Mouse (Mus musculus): ENCODE data around the gene Clrn3.
"Not testable (repeated sequence)": the region's sequence is repeated elsewhere in the genome, so short reads cannot be mapped to it uniquely, and the experiment has no call there.

The Clrn3 gene

DNA sequence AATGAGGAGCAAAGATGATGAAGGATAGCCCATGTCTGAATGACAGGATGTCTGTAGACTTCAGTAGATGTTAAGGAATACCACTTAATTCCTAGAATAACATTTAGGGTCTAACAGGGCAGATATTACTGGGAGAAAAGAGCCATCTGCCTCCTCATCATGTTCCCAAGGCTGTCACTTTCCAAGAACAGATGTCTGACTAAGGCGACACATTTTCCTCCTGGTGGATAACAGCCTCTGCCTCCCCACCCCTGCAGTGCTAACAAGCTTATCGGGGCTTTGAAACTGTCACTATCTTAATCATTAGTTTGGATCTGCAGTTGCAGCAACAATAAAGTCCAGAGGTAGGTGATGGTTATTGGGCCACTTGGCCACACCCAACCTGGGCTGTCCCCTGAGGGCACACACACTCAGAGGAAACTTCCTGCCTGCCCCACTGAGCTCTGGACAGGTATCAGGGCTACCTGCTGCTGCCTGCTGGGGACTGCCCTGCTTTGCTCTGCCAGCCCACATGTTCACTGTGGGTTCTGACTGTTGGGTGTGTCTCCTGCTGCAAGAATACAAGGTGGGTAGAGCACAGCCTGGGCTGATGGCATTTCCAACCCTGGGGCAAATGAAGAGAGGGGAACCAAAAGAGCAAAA lies 6.2 kb upstream of the Clrn3 start:
- no peak for DNase-seq

DNA sequence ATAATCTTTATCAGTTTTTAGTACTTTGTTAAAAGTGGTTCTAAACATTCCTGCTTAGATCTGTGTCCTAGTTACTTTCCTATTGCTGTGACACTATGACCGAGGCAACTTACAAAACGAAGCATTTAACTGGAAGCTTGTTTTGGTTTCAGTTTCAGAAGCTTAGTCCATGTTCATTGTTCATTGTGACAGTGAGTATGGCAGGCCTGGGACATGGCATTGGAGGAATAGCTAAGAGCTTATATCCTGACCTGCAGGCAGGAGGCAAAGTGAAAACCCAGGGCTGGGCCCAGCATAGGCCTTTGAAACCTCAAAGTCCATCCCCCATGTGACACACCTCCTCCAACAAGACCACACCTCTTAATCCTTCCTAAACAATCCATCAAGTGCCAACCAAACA lies 614 bp upstream of the Clrn3 start:
- no peak for DNase-seq

DNA sequence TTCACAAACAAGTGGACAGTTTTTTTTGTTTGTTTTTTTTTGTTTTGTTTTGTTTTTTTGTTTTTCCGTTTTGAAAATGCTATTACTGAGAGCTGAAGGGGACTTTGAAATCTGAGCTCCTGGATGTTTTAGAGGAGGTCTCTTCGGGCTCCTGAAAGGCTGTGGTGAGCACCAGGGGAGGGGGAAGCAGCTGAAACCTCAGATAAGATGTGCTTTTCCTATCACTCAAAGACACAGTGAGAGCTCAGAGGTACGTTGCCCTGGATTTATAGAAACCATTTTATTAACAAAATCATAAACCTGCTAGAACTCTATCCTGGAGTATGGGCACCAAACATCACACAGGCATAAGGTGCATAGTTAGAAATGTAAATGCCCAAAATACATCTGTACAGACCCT lies 1.3 kb downstream of the Clrn3 start:
- no peak for DNase-seq

DNA sequence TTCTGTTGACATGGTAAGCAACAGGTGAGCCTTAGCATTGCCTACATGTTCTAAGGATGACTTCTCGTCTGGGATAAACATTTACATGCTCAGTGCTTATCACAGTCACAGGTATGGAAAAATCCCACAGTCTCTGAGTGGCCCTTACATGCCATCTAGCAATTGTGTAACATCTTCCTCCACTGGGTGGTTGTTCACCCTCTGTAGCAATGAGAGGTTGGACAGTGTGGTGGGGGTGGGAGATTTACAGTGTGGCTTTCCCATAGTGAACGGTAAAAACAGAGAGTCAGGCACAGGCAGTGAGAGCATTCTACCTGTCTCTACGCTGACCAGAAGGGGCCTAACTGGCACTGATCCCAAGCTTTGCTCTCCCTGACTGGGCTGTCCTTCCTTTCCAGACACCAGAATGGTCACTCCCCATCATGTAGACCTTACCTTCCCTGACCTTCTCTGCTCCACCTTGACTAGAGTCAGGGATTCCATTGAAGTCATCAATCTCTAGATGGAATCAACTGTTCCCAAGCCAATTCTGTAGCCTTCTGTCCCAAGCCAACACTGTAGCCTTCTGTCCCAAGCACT lies 1.8 kb downstream of the Clrn3 start:
- no peak for DNase-seq

DNA sequence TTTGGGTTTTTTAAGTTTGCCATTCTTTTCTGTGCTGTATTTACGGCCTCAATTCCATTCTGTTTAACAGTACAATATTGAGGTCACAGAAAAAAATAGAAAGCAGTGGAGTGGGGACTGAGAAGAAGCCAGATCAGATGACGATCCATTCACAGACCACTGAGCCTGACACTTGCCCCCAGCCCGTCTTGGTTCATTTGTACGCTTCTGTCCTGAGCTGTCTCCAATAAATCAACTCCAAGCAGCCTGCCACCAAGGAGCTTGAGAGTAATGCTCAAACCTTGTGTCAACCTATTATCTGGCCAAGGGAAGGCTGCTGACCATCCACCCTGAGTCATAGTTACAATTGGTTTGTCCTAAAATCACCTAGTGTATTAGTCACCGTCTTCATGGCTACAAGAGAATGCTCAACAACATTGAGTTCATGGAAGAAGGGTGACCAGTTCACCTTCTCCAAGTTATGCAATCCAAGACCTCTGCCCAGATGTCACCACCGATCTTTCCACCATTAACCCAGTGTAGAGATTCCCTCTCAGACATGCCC lies 4.0 kb downstream of the Clrn3 start:
- DNase-seq: no peak

DNA sequence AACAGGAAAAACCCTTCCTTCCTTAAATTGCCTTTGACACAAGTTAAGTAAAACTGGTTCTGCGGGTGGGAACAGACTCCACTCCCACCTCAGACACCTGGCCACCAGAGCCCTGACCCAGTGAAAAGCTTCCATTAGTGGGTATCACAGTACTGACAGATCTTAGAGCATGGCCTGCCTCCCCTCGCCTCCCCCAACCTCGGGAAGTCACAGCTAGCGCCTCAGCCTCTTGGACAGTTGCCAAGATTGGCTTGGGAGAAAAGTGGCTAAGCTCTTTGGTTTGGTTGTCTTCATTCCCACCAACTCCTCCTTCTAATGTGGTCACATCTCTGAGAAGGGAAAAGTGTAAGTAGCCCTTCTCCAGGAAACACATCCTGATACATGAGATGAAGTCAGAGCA lies 4.5 kb downstream of the Clrn3 start:
- no peak for DNase-seq

DNA sequence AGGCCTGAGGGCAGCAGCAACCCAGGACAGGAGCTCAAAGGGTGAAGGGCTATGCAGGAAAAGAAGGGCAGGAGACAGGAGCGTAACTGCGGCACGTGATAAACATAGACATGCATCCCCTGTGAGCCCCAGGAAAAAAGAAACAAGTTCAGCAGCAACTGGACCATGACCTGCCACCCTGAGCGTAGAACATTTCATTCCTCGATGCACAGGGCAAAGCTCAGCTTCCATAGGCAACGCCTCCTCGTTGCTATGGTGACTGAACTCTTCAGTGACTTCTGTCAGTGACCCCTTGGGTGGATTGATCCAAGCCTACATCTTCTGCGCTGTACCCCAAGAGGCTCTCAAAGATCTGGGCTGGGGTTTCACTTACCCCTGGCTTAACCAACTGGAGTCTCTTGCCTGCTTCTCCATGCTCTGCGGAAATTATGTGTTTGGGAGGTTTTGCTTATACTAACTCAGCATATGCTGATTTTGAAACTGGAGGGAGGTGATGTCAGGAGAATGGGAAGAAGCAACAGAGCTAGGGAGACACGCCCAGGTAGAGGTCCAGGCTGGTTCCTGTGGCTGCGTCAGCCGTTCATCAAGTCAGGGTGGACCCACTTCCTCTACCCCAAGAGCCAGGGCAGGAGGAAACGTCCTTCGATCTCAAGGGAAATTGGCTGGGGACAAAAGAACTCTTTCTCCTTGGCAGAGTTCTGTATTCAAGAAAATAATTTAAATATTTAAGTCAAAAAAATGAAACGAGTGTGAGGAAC lies 6.5 kb downstream of the Clrn3 start:
- no peak for DNase-seq

DNA sequence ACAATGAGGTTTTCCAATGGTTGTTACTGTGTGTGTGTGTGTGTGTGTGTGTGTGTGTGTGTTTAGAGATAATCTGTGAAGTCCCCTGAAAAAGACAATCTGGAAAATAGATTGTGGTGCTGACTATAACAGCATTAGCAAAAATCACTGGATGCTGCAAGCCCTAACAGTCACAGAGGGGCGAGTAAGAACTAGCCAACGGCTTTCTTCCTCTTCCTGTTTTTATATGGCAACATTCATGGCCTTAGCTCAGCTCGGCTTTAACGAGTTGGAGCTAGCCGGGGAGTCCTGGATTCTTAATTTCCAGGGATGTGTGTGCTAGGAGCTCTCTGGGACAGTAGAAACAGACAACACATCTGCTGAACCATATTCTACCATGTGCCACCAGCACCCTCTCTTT lies 8.2 kb downstream of the Clrn3 start:
- DNase-seq: no peak

DNA sequence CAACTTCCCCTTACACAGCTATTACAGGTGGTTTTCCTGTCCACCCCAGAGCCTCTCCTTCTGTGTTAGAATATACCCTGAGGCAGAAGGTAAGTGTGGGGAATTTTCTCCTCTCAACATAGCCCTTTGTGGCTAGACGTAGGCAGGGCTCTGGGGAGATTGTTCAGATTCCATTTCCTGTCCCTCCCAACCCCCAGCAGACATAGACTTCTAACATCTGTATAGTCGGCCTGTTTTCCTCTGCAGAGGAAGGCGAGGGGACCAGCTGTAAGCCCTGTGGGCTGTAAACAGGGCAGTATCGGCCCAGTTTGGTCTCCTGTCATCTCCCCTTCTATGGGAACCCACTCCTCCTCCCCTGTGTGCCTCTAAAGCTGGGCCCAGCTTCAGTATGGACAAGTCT lies 11.3 kb downstream of the Clrn3 start:
- no peak for DNase-seq

DNA sequence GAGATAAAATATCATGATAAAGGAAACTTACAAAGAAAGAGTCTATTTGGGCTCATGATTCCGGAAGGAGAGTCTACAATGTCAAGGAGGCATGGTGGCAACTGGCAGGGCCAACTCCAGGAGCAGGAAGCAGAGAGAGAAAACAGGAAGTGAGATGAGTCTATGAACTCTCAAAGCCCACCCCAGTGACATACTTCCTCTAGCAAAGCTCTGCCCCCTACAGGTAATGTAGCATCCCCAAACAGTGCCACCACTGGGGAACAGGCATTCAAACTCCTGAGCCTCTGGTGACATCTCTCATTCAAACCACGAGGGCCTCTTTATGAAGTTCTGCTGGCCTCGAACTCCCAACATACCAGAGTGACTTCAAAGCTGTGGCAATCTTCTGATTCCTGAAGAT lies 16.7 kb downstream of the Clrn3 start:
- DNase-seq: no peak

DNA sequence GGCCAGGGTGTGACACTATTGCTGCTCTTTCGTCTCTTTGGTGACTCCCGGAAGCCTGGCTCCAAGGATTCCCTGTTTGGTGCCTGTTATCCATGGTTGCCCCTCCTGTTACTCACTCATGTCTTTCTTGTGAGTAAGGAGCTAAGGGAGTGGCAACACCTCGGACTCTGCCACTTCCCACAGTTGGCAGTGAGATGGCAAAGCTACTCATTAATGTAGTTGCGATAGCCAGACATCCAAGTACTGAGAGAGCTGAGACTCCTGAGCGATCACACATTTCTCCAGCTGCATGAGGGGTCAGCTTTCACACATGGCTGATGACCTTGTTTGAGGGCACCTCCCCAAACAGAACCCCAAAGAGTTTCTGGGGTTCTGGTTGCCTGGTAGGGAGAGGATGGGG lies 18.0 kb downstream of the Clrn3 start:
- DNase-seq: no peak

DNA sequence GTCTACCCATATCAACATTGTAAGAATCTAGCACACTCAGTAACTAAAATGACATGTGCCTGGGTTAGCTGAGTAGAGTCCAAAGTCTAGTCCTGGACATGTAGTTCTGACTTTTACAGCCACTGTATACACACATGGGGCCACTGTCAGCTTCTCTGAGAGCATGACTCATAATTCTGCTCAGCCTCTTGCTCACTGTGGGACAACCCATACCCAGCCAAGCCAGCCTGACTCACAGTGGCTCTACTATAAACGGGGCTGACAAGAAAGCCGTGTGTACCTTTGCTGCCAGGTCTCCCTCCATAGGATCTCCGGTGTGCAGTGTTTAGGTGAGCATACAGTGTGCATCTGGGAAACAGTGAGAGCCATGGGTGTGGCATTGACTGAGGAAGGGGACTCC lies 19.2 kb downstream of the Clrn3 start:
- DNase-seq: no peak

DNA sequence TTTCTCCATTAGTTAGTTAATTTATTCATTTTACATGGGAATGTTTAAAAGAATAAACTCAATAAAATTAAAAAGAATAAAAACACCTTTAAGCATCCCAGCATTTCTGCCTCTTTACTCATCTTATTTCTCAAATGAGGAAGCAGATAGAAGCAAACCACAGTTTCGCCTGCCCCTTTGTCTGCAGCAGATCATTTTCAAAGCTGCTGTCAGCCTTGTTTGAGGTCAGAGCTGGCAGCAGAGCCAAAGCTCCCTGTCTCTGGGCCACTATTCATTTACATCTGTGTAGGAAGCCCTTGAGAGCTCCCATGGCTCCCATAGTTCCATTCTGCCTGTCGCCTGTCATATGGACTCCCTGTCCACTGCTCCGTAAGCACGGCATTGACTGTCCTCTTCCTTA lies 19.9 kb downstream of the Clrn3 start:
- DNase-seq: no peak

DNA sequence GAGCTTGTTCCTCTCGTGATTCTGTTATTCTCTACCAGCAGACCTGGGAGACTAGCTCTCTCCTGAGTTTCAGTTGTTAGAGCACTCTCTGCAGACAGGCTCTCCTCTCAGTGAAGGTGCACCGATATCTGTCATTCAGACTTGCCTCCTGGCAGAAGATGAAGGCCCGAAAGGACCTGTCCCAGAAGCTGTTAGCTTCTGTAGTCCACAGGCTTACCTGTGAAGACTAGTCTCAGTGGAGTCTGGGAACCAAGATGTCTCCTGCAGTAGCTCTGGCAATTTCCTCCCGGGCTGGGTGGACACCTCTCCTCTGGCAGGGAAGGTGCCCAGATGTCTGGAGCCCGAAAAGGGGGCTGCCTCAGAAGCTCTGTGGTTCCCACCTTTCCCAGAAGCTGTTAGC lies 21.9 kb downstream of the Clrn3 start:
- DNase-seq: not testable (repeated sequence)

DNA sequence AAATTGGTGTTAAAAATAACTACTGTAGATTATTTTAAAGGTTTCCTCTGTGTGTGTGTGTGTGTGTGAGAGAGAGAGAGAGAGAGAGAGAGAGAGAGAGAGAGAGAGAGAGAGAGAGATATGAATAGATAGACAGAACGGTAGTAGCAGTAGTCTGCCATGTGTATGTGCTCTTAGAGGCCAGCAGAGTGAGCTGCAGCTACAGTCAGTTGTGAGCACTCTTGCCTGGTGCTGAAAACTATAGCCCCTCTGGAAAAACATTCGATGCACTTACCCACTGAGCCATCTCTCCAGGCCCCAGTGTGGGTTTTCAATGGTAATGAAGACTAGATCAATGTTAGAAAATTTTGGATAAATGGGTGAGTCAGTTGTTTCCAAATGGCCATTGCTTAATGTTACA lies 29.1 kb downstream of the Clrn3 start:
- no peak for DNase-seq

DNA sequence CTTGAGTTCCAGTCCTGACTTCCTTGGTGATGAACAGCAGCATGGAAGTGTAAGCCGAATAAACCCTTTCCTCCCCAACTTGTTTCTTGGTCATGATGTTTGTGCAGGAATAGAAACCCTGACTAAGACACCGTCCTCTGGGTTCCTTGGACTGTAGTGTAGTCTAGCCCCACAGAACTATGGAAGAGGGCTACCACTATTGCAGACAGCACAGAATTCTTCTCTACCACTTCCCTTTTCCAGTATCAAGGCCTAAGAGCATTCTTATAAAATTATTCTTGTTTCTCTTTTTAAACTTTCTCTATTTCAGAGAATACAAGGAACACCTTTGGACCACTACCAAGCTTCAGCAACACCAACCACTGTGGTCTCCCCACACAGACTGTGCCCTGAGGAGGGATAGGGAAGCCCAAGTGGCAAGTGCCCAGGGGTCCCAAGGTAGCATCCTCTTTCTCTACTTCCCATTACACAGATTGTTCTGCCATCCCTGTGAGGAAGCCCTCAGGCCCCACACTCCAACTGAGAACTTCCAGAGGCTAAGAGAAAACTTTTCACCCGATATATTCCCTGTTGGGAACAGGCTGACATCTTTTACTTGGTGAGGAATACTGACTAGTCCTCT lies 29.8 kb downstream of the Clrn3 start:
- DNase-seq: no peak

DNA sequence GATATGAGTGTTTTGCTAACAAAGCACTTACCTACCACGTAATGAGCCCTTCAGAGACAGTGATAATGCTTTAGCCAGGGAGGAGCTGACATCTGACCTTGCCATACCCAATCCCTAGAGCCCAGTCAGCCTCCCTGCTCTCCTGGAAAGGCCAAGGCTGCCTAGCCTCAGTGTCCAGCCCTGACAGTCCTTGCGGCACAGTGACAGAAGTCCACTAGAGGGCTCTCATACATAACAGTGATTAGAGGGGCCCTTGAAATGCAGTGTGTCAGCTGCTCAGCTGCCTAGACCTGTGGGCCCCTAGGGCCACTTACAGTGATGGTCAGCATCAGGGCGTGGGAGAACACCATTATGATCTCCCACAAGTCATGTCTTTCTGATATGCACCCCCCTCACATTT lies 33.2 kb downstream of the Clrn3 start:
- peak; percentile 7 for DNase-seq

DNA sequence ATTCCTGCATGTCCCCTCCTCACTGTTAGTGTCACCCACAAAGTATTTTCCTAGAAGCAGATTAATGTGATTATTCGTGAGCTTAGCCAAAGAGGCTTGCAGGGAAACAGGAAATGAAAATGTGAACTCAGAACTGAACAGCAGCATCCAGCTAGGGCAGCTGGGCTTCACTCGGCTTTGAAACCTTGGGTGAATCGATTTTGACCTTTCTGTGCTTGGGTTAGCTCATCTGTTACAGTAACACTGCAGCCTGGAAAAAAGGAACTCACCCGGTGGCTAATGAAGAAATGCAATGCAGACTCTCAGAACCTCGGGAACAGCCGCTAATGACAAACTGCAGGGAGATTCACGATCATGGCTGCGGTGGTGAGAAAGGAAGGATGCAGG lies 38.0 kb downstream of the Clrn3 start:
- DNase-seq: no peak

DNA sequence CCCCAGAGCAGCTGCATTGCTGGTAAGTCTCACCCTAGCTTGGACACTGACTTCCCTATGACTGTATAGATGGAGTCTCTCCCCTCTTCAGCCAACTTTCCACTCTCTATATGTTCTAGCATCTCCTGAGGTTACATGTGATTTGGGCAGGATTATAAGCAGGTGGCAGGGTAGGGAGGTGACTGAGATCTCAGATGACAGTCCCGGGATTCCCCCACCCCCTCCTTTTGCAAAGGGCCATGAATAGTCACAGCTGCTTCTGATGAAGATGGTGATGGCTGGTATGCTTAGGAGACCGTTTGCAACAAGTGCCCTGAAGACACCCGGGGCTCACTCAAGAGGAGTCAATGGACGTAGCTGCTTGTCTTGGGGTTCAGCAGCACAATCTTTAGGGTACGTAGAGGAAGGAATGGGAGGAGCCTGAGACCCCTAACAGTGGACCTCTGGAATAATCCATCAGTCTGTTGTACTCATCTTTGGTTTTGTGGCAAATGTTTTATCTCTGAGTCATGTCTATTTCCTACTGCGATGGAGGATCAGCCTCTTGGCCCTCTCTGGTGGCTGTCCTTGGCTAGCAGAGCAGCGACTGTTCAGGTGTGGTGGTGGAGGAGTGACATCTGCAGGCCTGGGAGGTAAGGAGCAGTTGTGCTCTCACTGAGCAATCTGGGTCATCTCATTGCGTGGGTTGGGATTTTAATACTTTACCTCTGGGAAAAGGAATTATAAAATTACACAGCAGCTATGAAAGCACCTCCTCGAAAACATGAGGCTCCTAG lies 38.5 kb downstream of the Clrn3 start:
- DNase-seq: no peak

DNA sequence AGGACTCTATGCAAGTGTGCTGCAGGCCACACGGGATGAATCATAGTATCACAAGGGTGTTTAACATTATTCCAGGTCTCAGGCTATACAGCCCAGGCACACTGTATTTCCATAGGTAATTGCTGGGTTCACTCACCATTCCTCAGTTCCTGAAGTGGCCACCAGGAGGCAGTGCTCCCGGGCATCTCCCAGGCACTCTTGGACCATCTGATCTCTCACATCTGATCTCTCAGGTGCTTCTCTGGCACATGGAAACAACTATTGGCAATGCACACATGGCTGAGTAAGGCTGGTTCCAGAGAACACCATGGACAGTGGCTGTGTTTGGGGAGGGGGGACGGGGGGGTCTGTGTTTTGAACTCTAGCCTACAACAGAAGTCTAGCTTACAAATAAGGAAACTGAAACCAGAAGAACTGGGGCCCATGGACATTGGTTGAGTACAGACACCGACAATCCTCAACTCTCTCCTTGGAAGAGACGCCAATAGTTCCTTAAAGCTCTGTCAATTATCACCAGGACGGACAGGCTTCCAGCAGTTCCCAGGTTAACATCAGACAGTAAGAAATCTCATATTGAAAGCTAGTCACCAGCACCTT lies 40.1 kb downstream of the Clrn3 start:
- DNase-seq: no peak

DNA sequence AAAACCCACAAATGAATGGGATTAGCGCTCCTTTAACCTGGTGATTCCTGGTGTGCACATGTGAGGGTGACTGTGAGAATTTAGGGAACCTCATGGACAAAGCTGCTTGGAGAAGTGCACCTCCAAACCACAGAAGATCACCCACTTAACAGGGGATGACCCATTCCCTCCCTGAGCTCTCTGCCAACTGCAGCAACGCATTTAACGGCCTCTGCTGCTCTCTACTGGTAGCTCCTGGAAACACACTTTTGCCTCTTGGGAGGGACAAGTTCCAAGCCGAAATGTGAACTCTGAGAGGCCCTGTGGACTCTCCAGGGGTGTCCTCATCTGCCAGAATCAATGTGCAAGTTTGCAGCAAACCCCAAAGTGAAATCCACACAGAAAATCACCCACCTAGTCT lies 41.0 kb downstream of the Clrn3 start:
- peak; percentile 67 for DNase-seq

DNA sequence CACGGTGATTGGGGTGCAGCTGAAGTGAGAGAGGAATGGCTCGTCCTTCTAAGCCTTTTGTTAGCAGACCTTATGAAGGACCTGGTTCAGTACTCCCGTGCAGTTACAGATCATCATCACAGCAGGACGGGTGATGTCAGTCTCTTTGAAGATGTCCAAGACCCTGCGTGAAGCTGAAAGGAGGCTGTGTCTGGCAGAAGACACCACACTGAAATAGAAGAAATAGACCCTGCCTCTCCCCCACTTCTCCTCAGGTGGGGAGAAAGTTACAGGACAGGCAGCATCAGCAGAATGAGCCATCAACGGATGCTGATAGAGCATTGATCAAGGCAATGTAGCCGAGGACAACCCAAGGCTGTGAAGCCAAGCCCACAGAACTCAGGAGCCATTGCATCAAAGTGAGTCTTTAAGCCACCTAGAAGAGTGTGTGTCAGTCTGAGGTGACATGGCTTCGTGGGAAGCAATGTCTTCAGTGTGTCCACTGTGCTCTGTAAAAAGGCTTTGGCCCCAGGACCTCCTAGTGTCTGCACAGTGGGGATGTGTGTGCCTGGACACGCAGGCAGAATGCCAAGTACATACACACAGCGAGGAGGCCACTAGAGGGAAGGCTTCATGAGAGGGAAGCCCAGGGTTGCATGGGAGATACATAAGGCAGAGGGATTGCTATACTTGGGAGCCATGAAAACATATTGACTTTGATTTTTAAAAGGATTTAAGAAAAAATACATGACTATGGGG lies 41.6 kb downstream of the Clrn3 start:
- no peak for DNase-seq

Measured in cerebellum, adult 8-10 months (tissue).